Mouse (Mus musculus) CH12.LX (cell line): ENCODE results near the gene Synpo2. TPM values are rescaled to one million over a fixed set of nuclear protein-coding genes. Genes with fewer than 3 reads are reported as not detected.

Experiments used
- DNase-seq: peaks from one replicate; pipeline ENCODE4 v3.0.0-alpha.2; 2013; ENCODE audit errors: extremely low read depth
- H3K27ac ChIP-seq: 2 replicates; pipeline ENCODE4 v1.5.1; 2012; ENCODE audit warnings: low read depth, mild to moderate bottlenecking, control low read depth, moderate library complexity; ENCODE audit not compliant: insufficient read depth
- H3K27me3 ChIP-seq: replicated peaks from 2 replicates; pipeline ENCODE3; 2012; ENCODE audit warnings: inconsistent platforms
- H3K36me3 ChIP-seq, 2 experiments: replicated peaks in 1 of 2; 2 replicates each; pipeline versions ENCODE3 to v1.6.1; 2012; ENCODE audit warnings: inconsistent platforms in 1 of 2, low read length in 1 of 2, mild to moderate bottlenecking in 1 of 2, mixed read lengths in 1 of 2, moderate library complexity in 1 of 2; ENCODE audit not compliant: control insufficient read depth in 1 of 2, insufficient read depth in 1 of 2
- H3K4me1 ChIP-seq, 2 experiments: 2 replicates each; pipeline ENCODE4 v1.6.1; 2012; ENCODE audit warnings: inconsistent platforms in 1 of 2, moderate library complexity in 1 of 2; ENCODE audit not compliant: insufficient read depth in 2 of 2, control insufficient read depth in 1 of 2
- H3K4me2 ChIP-seq: 2 replicates; pipeline ENCODE4 v1.6.1; 2012; ENCODE audit warnings: low read depth, mild to moderate bottlenecking, control low read depth; ENCODE audit not compliant: poor library complexity, insufficient read depth, severe bottlenecking
- H3K4me3 ChIP-seq, 3 experiments: fragments of 150-350 bp in 1 of 3; sonication (generic) in 1 of 3; replicated peaks in 1 of 3; 2 replicates each; pipeline versions ENCODE3 to v1.5.1; 2011 to 2012; ENCODE audit warnings: low read depth in 2 of 3, low read length in 2 of 3, mild to moderate bottlenecking in 2 of 3, moderate library complexity in 2 of 3, control low read depth in 1 of 3, improper control_type of control experiment in 1 of 3, inconsistent platforms in 1 of 3, mixed read lengths in 1 of 3; ENCODE audit not compliant: poor library complexity in 1 of 3
- H3K79me2 ChIP-seq: replicated peaks from 2 replicates; pipeline ENCODE4 v1.6.1; 2012; ENCODE audit warnings: mild to moderate bottlenecking, moderate library complexity; ENCODE audit not compliant: control insufficient read depth, poor library complexity, insufficient read depth, severe bottlenecking; ENCODE audit errors: extremely low read depth
- H3K9ac ChIP-seq: 2 replicates; pipeline ENCODE4 v1.6.1; 2012; ENCODE audit warnings: low read depth, mild to moderate bottlenecking, control low read depth, moderate library complexity; ENCODE audit not compliant: insufficient read depth
- H3K9me3 ChIP-seq: replicated peaks from 2 replicates; pipeline ENCODE3; 2012; ENCODE audit warnings: low read length, inconsistent platforms, mixed read lengths
- CHD1 ChIP-seq: IDR thresholded peaks from 2 replicates; pipeline ENCODE4 v1.6.1; 2012; ENCODE audit warnings: low read depth, low read length, improper control_type of control experiment, inconsistent platforms
- E2F4 ChIP-seq: IDR thresholded peaks from 2 replicates; pipeline ENCODE4 v1.6.1; 2011; ENCODE audit warnings: low read depth, low read length, improper control_type of control experiment; ENCODE audit not compliant: insufficient replicate concordance
- ETS1 ChIP-seq: conservative IDR thresholded peaks from 2 replicates; pipeline ENCODE4 v1.6.1; 2012; ENCODE audit warnings: low read depth, mild to moderate bottlenecking, inconsistent platforms, low read length, improper control_type of control experiment, moderate library complexity
- HCFC1 ChIP-seq: IDR thresholded peaks from 2 replicates; pipeline ENCODE4 v1.6.1; 2012; ENCODE audit warnings: low read depth, mild to moderate bottlenecking, inconsistent platforms, low read length, improper control_type of control experiment
- IRF4 ChIP-seq: IDR thresholded peaks from 2 replicates; pipeline ENCODE4 v1.6.1; 2014; ENCODE audit warnings: low read depth, mild to moderate bottlenecking, inconsistent platforms, low read length, improper control_type of control experiment
- JUN ChIP-seq: IDR thresholded peaks from 2 replicates; pipeline ENCODE4 v1.6.1; 2011; ENCODE audit warnings: low read depth, mild to moderate bottlenecking, low read length, improper control_type of control experiment, moderate library complexity; ENCODE audit not compliant: insufficient read depth
- JUND ChIP-seq: conservative IDR thresholded peaks from 2 replicates; pipeline ENCODE4 v1.6.1; 2011; ENCODE audit warnings: low read depth, low read length, improper control_type of control experiment
- KAT2A ChIP-seq: IDR thresholded peaks from 2 replicates; pipeline ENCODE4 v1.6.1; 2012; ENCODE audit warnings: low read length, improper control_type of control experiment, inconsistent platforms; ENCODE audit not compliant: insufficient replicate concordance
- MAX ChIP-seq: IDR thresholded peaks from 2 replicates; pipeline ENCODE4 v1.6.1; 2011; ENCODE audit warnings: low read length, improper control_type of control experiment
- MEF2A ChIP-seq: IDR thresholded peaks from 2 replicates; pipeline ENCODE4 v1.6.1; 2014; ENCODE audit warnings: low read depth, mild to moderate bottlenecking, inconsistent platforms, low read length, improper control_type of control experiment, borderline replicate concordance
- MXI1 ChIP-seq: IDR thresholded peaks from 2 replicates; pipeline ENCODE4 v1.6.1; 2011; ENCODE audit warnings: mild to moderate bottlenecking, low read depth, low read length, improper control_type of control experiment
- MYC ChIP-seq: IDR thresholded peaks from 2 replicates; pipeline ENCODE4 v1.6.1; 2011; ENCODE audit warnings: low read depth, mild to moderate bottlenecking, improper control_type of control experiment, low read length
- NRF1 ChIP-seq: IDR thresholded peaks from 2 replicates; pipeline ENCODE4 v1.6.1; 2014; ENCODE audit warnings: low read depth, mild to moderate bottlenecking, inconsistent platforms, low read length, improper control_type of control experiment, moderate library complexity
- PAX5 ChIP-seq: IDR thresholded peaks from 2 replicates; pipeline ENCODE4 v1.6.1; 2012; ENCODE audit warnings: low read length, inconsistent platforms, mixed read lengths
- POLR2A ChIP-seq: IDR thresholded peaks from 2 replicates; pipeline ENCODE4 v1.6.1; 2011; ENCODE audit warnings: low read depth, mild to moderate bottlenecking, improper control_type of control experiment, low read length
- RCOR1 ChIP-seq: conservative IDR thresholded peaks from 2 replicates; pipeline ENCODE4 v1.6.1; 2012; ENCODE audit warnings: low read depth, mild to moderate bottlenecking, inconsistent platforms, low read length, improper control_type of control experiment
- TCF12 ChIP-seq: IDR thresholded peaks from 2 replicates; pipeline ENCODE4 v1.6.1; 2014; ENCODE audit warnings: low read depth, mild to moderate bottlenecking, inconsistent platforms, low read length, improper control_type of control experiment
- dilution Hi-C: fragments of 300-500 bp; cut with MboI; formaldehyde crosslinking; loops from 2 replicates; pipeline ENCODE4 v1.14.3; 2020; ENCODE audit warnings: low sequenced_read_pairs; ENCODE audit not compliant: extremely low pct_unique_long_range_greater_than_20kb, extremely low pct_ligation_motif_present
- in situ Hi-C: fragments of 300-500 bp; cut with MboI; formaldehyde crosslinking; loops from 3 replicates; pipeline ENCODE4 v1.14.3; 2019; ENCODE audit warnings: low sequenced_read_pairs, low pct_ligation_motif_present, low pct_unique_long_range_greater_than_20kb, mixed read lengths
- polyA plus RNA-seq: library from polyadenylated mRNA; unstranded; fragments of >175 nt; gene quantifications from 2 replicates; pipeline ENCODE4 v1.2.1, GENCODE M21; 2012; ENCODE audit warnings: low read depth; ENCODE audit not compliant: insufficient read length
- total RNA-seq, 2 experiments: library from RNA; depleted of rRNA; stranded (reverse); fragments of 300-350 nt in 1 of 2; fragments of >200 nt in 1 of 2; gene quantifications; 2 replicates each; pipeline ENCODE4 v1.2.3; 2012 to 2014

Gene Synpo2
- total and polyA plus RNA-seq, 3 experiments = 0.13 to 1.1 (median 0.13) TPM

GRCm38 (mm10) chr3:123201798-123202197, 34.2 kb downstream of the Synpo2 start:
- TF ChIP-seq PAX5 = no peak
- in situ Hi-C loops = no loop called here
- dilution Hi-C loops = no loop called here

GRCm38 (mm10) chr3:123193740-123194139, 42.2 kb downstream of the Synpo2 start:
- Histone ChIP-seq H3K27me3 (no peaks in the 10 kb centered on the region), H3K4me1 (peaks cover 2 to 4% of the 10 kb centered on the region in 2 experiments; a peak in 3 of 4 replicates), H3K4me2 (no peak overlapping the region), H3K4me3 (no peak overlapping the region), H3K36me3 (no peaks in the 10 kb centered on the region), H3K9ac (no peak overlapping the region), H3K79me2 (no peaks in the 10 kb centered on the region), H3K27ac (no peak overlapping the region), H3K9me3 (no peaks in the 10 kb centered on the region)
- in situ Hi-C loops = no loop called here
- no peak for TF ChIP-seq MAX
- no peak for TF ChIP-seq JUND
- TF ChIP-seq MYC = no peak
- TF ChIP-seq NRF1 = no peak
- TF ChIP-seq KAT2A = no peak
- DNase-seq = no peak
- dilution Hi-C loops = no loop called here

More at GRCm38 (mm10) chr3:123201798-123202197, 34.2 kb downstream of the Synpo2 start:
- Histone ChIP-seq H3K4me3 (no peak overlapping the region), H3K4me1 (peaks cover 0 to 2% of the 10 kb centered on the region in 2 experiments; a peak in 1 of 4 replicates), H3K9ac (no peak overlapping the region), H3K9me3 (no peaks in the 10 kb centered on the region), H3K36me3 (no peaks in the 10 kb centered on the region), H3K79me2 (no peaks in the 10 kb centered on the region; the same call in 1 of the 2 replicates), H3K27ac (no peak overlapping the region), H3K27me3 (no peaks in the 10 kb centered on the region), H3K4me2 (no peak overlapping the region)
- no peak for DNase-seq

- Histone ChIP-seq H3K9ac (no peak overlapping the region), H3K9me3 (no peaks in the 10 kb centered on the region), H3K4me2 (no peak overlapping the region), H3K79me2 (no peaks in the 10 kb centered on the region), H3K4me3 (no peak overlapping the region), H3K4me1 (peaks cover 7 to 15% of the 10 kb centered on the region in 2 experiments; a peak in 3 of 4 replicates), H3K36me3 (no peaks in the 10 kb centered on the region), H3K27ac (no peak overlapping the region), H3K27me3 (no peaks in the 10 kb centered on the region)
- TF ChIP-seq POLR2A = no peak
- dilution Hi-C loops (no loop called here), in situ Hi-C loops (no loop called here)
- DNase-seq = no peak
Measured at GRCm38 (mm10) chr3:123191602-123192001, 44.3 kb downstream of the Synpo2 start.

- dilution Hi-C loops = no loop called here
- no peak overlapping the region for H3K4me2 ChIP-seq
- no peak overlapping the region for H3K27ac ChIP-seq
- no peaks in the 10 kb centered on the region for H3K36me3 ChIP-seq
- DNase-seq = no peak
- no peaks in the 10 kb centered on the region for H3K27me3 ChIP-seq
- no peaks in the 10 kb centered on the region for H3K79me2 ChIP-seq
- peaks cover 7 to 16% of the 10 kb centered on the region in 2 experiments; a peak in 3 of 4 replicates for H3K4me1 ChIP-seq
- in situ Hi-C loops = no loop called here
- TF ChIP-seq CHD1 = no peak
- no peak for TF ChIP-seq JUN
- no peak for TF ChIP-seq RCOR1
- TF ChIP-seq IRF4 = no peak
- no peak for TF ChIP-seq TCF12
- no peak for TF ChIP-seq HCFC1
- TF ChIP-seq MYC = no peak
- TF ChIP-seq MXI1 = no peak
- no peak for TF ChIP-seq KAT2A
- no peak for TF ChIP-seq MEF2A
- TF ChIP-seq POLR2A = no peak
- no peak for TF ChIP-seq E2F4
- TF ChIP-seq ETS1 = no peak
- no peaks in the 10 kb centered on the region for H3K9me3 ChIP-seq
- H3K4me3 ChIP-seq = no peak overlapping the region
- no peak overlapping the region for H3K9ac ChIP-seq
Measured at GRCm38 (mm10) chr3:123190329-123190728, 45.6 kb downstream of the Synpo2 start.
